Mouse (Mus musculus) adrenal gland (tissue): Measurements from ENCODE around the gene Gm49368.

Source experiments
- intact Hi-C: fragments of 180-260 bp; cut with DNase I; formaldehyde crosslinking; loops from one replicate; pipeline ENCODE4 v1.15.1; 2025

The Gm49368 gene

DNA sequence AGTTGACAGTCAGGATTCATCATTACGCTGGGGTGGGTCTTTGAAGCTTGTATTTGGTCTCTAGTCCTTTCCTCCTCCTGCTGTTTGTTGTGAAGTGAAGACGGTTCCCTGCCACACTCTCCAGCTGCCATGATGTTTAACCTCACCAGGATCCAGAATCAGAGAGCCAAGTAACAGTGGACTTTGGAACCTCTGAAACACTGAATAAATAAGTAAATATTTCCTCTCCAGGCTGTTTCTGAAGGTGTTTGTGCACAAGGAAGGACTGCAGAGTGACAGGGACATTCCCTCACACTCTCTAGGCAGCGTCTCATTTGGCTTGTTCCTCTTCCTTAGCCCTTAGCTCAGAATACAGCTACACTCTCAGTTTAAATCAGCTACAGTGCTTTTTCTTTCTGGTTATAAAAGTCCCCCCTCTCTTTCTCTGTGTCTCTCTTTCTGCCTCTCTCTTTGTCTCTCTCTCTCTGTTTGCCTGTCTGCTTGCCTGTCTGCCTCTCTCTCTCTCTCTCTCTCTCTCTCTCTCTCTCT lies 5.5 kb upstream of the Gm49368 start:
- intact Hi-C loops: no loop called here

DNA sequence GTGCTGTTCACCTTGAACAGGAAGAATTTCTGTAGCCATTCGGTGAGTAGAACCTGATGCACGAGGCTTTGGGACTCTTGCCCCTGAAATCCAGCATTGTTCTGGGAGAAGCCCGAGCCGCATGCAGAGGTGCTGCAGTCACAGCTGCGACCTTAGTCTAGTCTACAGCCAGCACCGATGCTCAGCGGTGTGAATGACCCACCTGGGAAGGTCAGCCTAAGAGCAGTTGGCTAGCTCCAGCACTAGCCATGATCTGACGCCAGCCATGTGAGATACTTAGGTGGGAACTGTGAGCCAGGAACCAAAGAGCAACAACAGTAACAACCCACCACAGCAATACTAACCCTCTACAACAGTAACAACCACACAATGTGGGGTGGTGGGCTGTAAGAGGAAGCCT lies 4.6 kb upstream of the Gm49368 start:
- intact Hi-C loops: no loop called here

DNA sequence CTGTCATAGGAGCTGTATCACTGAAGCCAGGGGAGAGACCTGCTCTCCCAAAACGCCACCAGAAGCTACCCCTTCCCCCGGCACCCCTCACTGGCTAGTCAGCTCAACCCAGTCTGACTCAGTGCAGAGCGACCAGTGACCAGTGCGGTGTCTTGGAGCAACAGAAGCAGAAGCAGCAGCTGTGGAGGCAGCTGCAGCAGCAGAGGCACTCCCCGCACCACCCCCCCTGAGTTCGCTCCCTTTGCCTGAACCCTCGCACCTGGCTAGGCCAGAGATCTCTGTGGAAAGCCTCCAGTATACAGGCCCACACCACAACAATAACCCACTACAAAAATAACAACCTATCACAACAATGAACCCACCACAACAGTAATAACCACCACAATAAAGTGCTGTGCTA lies 3.9 kb upstream of the Gm49368 start:
- intact Hi-C loops: no loop called here

DNA sequence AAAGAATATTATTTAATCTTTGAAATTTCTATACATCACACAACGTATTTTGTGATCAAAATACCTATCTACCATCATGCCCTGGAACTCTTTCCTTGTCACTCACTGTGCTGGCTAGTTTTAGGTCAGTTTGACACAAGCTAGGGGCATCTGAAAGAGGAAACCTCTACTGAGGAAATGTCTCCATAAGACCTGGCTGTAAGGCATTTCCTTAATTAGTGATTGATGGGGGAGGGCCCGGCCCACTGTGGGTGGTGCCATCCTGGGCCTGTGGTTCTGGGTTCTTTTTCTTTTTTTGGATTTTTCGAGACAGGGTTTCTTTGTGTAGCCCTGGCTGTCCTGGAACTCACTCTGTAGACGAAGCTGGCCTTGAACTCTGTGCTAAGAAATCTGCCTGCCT lies 3.4 kb upstream of the Gm49368 start:
- intact Hi-C loops: no loop called here

DNA sequence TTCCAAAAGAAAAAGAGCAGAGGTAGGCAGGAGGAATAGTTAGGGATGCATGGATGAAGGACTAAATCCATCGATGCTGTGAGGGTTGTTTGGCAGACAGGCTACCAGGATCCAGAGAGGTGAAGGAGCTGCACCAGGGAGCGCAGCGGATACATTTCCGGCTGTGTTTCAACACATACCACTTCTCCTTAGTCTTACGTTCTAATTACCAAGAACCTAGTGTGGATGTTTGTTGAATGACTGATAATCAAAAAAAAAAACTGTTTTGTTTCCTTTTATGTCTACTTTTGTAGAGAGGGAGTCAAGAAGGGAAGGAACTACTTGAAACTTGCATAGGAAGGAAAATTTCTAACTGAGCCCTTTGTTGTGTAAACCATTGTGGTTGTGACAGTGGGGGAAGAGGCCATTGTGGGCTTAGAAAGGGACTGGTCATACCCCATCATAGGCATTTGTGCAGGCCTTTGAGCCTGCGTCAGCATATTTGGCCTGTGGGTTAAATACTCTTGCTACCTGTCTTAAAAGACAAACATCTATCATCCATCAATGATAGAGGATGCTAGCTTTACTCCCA lies 813 bp downstream of the Gm49368 start:
- intact Hi-C loops: no loop called here

DNA sequence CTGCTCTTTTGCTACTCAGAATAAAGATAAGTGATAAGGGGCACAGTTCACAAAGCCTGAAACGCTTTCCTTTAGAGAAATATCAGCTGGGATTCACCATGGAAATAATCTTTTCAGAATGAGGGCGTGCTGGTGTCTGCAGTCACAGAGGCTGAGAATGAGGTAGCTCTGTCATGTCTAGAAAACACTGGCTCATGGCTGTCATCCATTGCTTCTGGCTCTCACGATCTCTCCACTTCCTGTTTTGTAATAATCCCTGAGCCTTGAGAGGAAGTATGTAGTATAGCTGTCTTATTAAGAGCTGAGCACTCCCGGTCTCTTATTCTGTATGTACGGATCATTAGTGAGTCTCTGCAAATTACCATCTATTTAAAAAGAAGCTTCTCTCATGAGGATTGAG lies 3.1 kb downstream of the Gm49368 start:
- intact Hi-C loops: no loop called here

DNA sequence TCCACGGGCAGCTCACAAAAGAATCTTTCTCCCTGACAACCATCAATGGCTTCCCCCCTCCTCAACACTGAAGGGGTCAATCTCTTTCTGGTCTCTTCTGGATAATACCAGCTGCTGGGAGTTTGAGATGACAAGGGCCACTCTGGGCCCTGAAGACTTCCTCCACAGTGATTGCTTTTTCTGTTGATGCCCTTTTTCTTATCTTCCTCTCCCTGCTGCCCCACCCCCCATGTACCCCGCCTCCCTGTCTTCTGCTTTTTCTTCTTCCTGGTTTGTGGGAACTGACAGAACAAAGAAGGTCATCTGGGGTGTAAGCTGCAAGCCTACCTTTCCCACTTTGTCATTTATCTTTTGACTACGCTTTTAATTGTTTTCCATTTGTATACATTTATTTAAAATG lies 5.4 kb downstream of the Gm49368 start:
- intact Hi-C loops: no loop called here

DNA sequence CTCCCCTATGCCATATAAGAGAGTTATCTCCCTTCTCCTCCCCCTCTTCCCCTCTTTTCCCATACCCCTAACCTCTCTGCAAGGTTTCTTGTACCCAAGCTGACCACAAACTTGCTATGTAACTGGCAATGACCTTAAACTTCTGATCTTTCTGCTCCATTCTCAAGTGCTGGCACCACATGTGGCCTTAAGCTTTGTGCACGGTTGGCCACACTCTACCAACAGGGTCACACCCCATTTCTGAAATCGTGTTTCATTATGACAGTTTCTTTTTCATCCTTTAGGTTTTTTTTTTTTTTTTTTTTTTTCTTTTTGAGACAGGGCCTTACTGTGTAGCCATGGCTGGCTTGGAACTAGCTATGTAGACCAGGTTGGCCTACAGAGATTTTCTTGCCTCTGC lies 7.4 kb downstream of the Gm49368 start:
- intact Hi-C loops: no loop called here

DNA sequence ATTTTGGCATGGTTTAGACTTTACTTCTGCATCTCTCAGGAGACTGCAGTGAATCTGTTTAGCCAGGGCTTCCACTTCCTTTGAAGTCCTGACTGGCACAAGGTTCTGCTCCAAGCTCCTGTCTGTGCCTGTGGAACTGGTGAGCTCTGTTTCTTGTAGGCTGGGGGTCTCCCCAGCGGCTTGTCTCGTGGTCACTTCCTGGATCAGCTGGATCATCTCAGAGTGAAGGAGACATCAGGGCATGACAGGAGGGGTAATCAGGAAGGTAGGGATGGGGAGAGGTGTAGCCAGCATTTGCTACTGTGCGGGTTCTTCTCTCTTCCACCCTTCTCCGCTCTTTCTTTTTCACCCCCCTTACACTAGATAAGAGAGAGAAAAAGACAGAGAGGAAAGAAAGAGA lies 9.3 kb downstream of the Gm49368 start:
- intact Hi-C loops: no loop called here

DNA sequence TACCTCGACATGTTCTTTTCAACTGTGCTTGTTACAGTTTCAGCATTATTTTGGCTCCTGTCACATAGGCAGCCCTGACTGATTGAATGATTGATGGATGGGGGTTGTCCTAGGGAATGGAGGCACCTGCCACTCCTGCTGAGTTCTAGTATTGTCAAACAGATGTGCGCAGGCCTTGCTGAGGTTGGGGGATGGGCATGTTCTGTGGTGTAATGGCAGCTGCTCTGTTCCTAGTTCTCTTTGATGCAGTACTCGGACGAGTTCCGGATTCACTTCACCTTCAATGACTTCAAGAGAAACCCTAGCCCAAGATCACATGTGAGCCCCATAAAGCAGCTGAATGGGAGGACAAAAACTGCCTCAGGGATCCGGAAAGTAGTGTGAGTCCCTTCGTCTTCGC lies 17.5 kb downstream of the Gm49368 start:
- intact Hi-C loops: no loop called here

DNA sequence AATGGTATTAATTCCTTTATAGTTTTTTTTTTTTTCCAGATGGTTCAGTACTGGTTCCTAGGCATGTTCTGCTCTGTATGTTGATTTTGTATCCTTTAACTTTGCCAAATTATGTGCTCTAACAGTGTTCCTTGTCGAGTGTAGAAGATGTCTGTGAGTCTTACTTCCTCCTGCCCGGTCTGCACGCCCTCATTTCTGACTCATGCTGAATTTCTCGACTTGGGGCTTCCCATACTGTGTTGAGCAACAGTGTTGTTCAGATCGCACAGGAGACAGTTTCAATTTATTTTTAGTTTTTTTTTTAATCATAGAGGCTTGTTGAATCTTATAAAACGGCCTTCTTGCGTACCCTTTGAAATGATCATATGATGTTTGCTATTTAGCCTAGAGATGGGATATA lies 26.7 kb downstream of the Gm49368 start:
- intact Hi-C loops: no loop called here

DNA sequence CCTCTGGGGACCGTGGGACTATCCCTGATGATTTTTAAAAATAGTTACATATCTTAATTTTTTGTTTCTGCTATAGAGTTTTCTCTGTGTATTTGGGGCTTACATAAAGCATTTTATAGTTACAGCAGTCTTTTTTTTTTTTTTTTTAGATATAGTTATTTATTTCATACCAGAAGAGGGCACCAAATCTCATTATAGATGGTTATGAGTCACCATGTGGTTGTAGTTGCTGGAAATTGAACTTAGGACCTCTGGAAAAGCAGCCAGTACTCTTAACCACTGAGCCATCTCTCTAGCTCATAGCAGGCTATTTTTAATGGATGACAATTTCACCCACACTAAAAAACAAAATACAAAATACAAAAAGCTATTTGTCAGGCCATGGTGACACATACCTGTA lies 35.7 kb downstream of the Gm49368 start:
- intact Hi-C loops: no loop called here

DNA sequence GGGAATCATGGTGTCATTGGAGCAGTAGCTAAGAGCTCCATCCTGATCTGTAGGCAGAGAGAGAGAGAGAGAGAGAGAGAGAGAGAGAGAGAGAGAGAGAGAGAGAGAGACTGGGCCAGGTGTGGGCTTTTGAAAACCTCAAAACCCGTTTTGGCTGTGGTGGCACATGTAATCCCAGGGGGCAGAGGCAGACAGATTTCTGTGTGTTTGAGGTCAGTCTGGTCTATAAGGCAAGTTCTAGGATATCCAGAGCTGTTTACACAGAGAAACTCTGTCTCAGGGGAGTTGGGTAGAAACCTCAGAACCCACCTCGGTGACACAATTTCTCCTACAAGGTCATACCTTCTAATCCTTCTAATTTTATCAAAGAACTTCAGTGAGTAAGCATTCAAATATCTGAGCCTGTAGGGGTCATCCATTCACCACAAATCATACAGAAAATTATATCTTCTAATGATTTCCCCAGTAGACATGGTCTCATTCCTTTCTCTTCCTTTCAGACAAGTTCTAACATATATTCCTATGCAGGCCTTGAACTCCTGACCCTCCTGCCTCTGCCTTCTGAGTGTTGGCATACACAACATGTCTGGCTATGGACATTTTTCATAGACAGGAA lies 38.4 kb downstream of the Gm49368 start:
- intact Hi-C loops: no loop called here

DNA sequence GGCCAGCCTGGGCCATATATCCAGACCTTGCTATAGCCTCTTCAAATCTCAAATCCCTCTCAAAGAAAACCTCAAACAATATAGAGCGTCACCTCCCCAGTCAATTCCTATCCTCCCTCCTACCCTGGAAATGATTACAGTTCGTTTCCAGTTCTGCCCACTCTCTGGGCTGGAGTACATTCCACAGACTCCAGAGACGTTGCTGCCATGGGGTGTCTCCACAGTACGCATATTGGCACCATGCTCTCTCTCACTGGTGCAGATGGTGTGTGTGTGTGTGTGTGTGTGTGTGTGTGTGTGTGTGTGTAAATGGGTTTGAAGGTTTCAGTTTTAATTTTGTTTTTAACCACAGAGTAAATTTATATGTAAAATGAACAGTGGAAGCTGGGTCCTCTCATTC lies 42.8 kb downstream of the Gm49368 start:
- intact Hi-C loops: no loop called here

DNA sequence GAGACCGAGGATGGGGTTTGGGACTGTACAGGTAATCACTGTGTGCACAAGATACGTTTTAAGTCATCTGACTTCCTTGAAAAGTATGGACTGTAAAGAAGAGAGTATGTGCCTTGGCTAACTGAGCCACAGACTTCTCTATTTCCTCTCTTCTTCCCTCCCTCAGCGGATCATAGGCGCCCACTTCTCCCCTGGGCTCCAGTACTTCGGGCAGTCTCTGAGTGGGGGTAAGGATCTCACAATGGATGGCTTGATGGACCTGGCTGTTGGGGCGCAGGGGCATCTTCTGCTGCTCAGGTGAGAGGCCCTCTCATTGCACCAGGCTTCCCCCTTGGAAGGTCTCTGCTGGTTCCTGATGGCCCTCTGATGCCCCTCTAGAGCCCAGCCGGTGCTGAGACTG lies 45.0 kb downstream of the Gm49368 start:
- intact Hi-C loops: no loop called here

DNA sequence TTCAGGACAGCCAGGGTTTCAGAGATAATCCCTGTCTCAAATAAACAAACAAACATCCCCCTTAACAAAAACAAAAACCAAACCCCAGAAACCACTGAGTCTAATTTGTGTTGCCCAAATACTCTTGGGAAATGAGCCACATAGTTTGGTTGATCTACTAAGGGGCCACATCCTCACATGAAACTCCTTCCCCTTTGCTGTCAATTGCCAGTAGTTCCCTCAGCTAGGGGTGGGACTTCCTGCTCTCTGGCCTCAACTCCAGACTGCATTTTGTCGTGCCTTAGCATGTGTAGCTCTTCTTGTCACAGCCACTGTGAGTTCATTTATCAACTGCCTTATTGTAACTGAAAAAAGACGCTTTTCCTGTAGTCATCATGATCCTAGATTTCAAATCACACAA lies 47.8 kb downstream of the Gm49368 start:
- intact Hi-C loops: loop anchor here (5.0 kb wide), 1 partner anchor 82 kb away; no protein-coding TSS in a partner anchor

DNA sequence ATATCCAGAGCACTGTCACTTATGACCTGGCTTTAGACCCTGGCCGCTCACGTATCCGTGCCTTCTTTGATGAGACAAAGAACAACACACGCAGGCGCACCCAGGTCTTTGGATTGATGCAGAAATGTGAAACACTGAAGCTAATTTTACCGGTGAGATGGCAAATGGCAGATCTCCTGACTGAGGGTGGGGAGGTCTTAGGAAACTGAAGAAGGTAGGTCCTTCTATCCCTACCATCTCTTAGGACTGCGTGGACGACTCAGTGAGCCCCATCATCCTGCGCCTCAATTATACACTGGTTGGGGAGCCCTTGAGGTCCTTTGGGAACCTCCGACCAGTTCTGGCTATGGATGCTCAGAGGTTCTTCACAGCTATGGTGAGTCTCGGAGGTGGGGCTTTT lies 49.6 kb downstream of the Gm49368 start:
- intact Hi-C loops: loop anchor here (5.0 kb wide), 1 partner anchor 80 kb away; no protein-coding TSS in a partner anchor

DNA sequence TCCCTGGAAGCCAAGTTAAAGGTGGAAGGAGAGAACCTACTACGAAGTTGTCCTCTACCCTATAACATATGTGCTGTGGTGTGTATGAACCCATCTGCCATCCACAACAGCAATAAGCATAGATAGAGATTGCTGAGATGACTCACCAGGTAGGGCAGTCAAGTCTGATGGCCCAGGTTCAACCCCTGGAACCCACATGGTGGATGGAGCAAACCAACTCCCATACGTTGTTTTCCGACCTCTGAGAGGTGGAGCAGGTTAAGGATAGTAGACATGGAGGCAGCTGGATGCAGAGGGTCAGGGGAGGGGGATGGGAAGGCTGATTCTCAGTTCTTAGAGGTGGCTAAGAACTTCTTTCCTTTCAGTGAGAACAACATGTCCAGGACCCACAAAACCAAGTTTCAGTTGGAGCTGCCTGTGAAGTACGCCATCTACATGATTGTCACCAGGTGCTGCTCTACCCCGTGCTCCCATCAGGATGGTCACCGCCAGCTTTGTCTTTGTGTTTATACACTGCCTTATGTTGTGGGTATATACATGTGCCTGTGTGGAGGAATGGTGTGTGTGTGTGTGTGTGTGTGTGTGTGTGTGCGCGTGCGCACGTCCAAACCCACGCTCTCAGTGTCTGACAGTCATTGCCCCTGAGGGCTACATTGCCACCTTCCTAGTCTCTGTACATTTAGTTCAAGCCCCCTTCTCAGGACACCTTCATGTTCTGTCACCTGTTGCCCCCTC lies 52.1 kb downstream of the Gm49368 start:
- intact Hi-C loops: loop anchor here (5.0 kb wide), 1 partner anchor 78 kb away; no protein-coding TSS in a partner anchor

DNA sequence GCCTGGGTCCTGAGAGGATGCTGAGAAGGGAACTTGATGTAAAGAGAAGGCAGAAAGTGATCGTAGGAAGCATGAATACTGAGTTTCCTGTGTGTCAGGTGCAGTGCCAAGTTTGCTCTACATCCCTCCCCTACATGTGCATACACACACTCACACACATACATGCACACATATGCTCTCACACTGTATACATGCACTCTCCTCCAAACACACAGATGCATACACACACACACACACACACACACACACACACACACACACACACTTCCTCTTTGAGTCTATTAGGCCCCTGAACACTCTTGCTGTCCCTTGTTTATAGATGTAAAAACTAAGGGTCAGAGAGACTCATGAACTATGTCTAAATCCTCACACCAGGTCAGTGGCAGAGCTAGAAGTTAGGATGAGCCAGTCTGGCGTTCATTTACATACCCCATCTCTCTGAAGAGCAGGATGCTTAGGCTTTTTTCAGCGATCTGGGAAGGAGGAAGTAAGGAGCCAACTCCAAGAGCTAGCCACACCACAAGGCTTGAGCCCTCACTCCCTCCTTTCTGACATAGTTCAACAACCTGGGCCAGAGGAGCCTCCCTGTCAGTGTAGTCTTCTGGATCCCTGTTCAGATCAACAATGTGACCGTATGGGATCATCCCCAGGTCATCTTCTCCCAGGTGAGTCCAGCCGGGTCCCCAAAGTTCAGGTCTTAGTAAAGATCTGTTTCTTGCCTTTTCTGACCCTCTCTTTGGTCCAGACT lies 52.9 kb downstream of the Gm49368 start:
- intact Hi-C loops: no loop called here

DNA sequence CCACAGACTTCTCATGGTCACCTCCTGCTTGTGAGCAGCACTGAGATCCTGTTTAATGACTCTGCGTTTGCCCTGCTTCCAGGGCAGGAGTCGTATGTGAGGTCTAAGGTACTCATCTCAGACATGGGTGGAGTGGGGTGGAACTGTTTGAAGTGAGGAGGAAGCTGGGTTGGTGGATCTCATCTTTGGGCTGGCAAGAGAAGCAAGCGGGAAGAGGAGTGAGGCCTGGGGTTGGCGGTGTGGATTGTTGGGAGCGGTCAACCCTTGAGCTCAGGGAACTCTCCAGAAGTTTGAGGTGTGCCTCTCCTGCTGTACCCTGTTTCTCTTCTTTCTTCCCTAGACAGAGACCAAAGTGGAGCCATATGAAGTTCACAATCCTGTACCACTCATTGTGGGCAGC lies 53.9 kb downstream of the Gm49368 start:
- intact Hi-C loops: no loop called here

DNA sequence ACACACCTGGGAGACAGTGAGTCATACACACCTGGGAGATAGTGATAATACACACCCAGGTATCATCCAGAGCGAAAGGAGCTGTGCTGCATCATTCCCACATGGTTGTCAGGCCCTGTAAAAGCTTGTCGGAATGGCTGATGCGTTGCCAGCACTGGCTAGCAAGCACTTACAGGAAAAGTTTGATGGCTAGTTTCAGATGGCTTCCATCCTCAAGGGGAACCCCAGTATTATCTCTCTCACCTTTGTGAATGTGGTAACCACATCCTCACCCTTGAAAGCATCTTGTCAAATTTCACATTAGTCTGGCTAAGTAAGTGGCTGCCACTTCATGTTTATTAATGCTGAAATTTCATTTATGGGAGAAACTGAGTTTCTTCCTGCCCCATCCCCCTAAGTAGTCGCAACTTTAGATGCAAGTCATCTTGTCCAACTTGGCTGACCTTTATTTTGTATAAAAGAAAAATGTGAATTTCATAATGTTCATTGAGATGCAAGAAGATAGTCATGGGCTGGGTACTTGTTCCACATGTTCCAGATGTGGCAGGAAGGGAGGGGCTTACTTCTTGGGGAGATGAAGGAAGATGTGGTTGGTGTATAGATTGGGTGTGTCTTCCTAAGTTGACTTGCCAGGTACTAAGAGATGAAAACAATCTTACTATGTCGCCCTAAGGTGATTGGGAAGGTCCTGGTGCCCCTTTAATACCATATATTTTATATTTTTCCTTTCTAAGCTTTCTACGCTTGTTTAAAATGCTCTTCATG lies 57.4 kb downstream of the Gm49368 start:
- intact Hi-C loops: no loop called here
